Comparison of ENCODE assay signal across 8 mouse cellular contexts in genomic region chr3:154596934-154597554, GRCm38 (mm10). TPM values are rescaled to one million over a fixed set of nuclear protein-coding genes. Genes with fewer than 3 reads are reported as not detected.
A peak's percentile ranks its signal among the peaks of the same experiment; 100 is the strongest.
DNase-seq lines count a peak whose midpoint lies in the region; ATAC-seq and TF ChIP-seq lines count a peak whose summit lies in the region.

TSS of gene Tyw3 (minus strand) at chr3:154597104.

- TF ChIP-seq CTCF in gastrocnemius, adult 2 months (IDR thresholded peaks at IDR 0.05), result peak; percentile 57
- peak; percentile 78 for TF ChIP-seq CTCF in hindbrain, postnatal 0 days (IDR thresholded peaks at IDR 0.05; ENCODE audit: low read depth)
- peak; percentile 36 for TF ChIP-seq CTCF in left cerebral cortex, adult 2 months (IDR thresholded peaks at IDR 0.05)

- H3K27ac ChIP-seq in gastrocnemius, adult 2 months, result peak within 1 kb of the TSS; percentile 98
- peak within 1 kb of the TSS; percentile 97 for H3K27ac ChIP-seq in hindbrain, postnatal 0 days
- H3K27ac ChIP-seq in left cerebral cortex, adult 2 months, result peak within 1 kb of the TSS; percentile 96

- intact Hi-C loops in gastrocnemius, adult 2 months (cut with DNase I), result loop anchor here (2.0 kb wide), 1 partner anchor 496 kb away; the partner anchor contains the start of genes Fpgt and Lrriq3
- intact Hi-C loops in left cerebral cortex, adult 2 months (cut with DNase I), result loop anchor here (2.0 kb wide), 1 partner anchor 496 kb away; the partner anchor contains the start of genes Fpgt and Lrriq3

- no peaks in the 10 kb centered on the region for H3K9me3 ChIP-seq in hindbrain, postnatal 0 days (ENCODE audit: low read length)

- peak within 1 kb of the TSS; percentile 86 for H3K4me3 ChIP-seq in gastrocnemius, adult 2 months
- peak within 1 kb of the TSS; percentile 72 for H3K4me3 ChIP-seq in hindbrain, postnatal 0 days (ENCODE audit: low read length)
- H3K4me3 ChIP-seq in left cerebral cortex, adult 2 months, result peak within 1 kb of the TSS; percentile 100

- H3K4me2 ChIP-seq in hindbrain, postnatal 0 days (ENCODE audit: low read depth, low read length), result peak within 1 kb of the TSS; percentile 90

- H3K9ac ChIP-seq in hindbrain, postnatal 0 days (replicated peaks; ENCODE audit: low read length), result peak within 1 kb of the TSS; percentile 69

- H3K36me3 ChIP-seq in hindbrain, postnatal 0 days (ENCODE audit: insufficient read depth, low read length), result peaks cover 15% of the 10 kb centered on the region

- H3K4me1 ChIP-seq in hindbrain, postnatal 0 days (ENCODE audit: insufficient read depth, low read length), result no peaks in the 10 kb centered on the region

- peak; percentile 96 for ATAC-seq in common myeloid progenitor, adult 5-6 weeks (replicated peaks; ENCODE audit: low read depth, poor library complexity, severe bottlenecking)
- ATAC-seq in hindbrain, postnatal 0 days, result peak; percentile 96
- peak; percentile 95 for ATAC-seq in megakaryocyte, adult 5-6 weeks (ENCODE audit: poor library complexity, severe bottlenecking)

- H3K27me3 ChIP-seq in hindbrain, postnatal 0 days (ENCODE audit: insufficient read depth, low read length), result no peaks in the 10 kb centered on the region

- DNase-seq in ZHBTc4 (ENCODE audit: low read depth, low spot score), result peak; percentile 97
- DNase-seq in gastrocnemius, adult 2 months, result peak; percentile 99
- peak; percentile 97 for DNase-seq in hindbrain, postnatal 0 days (ENCODE audit: low spot score)
- peak; percentile 98 to 100 for DNase-seq in left cerebral cortex, adult 2 months (ENCODE audit: extremely low spot score in 1 of 2, low spot score in 2 of 2)
- DNase-seq in right cerebral cortex, adult 2 months (ENCODE audit: low spot score in 2 of 2), result peak; percentile 98 to 100
- peak; percentile 98 for DNase-seq in urinary bladder, postnatal 14 days (ENCODE audit: low spot score)

- WGBS in hindbrain, postnatal 0 days, result under 1% methylated on average over 38 of the region's 38 CpGs

RNA-seq across cellular contexts. Expression of gene Tyw3, which starts in this region (rescaled TPM):
- total RNA-seq in common myeloid progenitor, adult 5-6 weeks (2017), result 4.1 and 4.6 TPM in 2 replicates
- 1 to 10 TPM; 2.6 to 3.2 TPM for total RNA-seq in gastrocnemius, adult 2 months (2021)
- 21.4 and 40.7 TPM in 2 replicates for total RNA-seq in hindbrain, postnatal 0 days (2014; rRNA removed)
- 8.1 and 10.8 TPM in 2 replicates for polyA plus RNA-seq in hindbrain, postnatal 0 days (2015; fragmentation: Nextera tagmentation; extraction: Ambion mirVana)
- total RNA-seq in left cerebral cortex, adult 2 months (2021), result 10 to 100 TPM; 13.0 to 16.9 TPM
- total RNA-seq in megakaryocyte, adult 5-6 weeks (2015), result 1.6 and 2.2 TPM in 2 replicates
- total RNA-seq in megakaryocyte, adult 5-6 weeks (2017), result 1.9 and 2.7 TPM in 2 replicates

Comparison
In these comparisons a context has a peak if more than half of its experiments do, and no peak if none do; other contexts are left out.
1. Peak in every context shown above with its lines: DNase-seq, ATAC-seq, H3K4me3 ChIP-seq and H3K27ac ChIP-seq.